Mouse (Mus musculus): ENCODE results near the gene Arl4a. TPM values are rescaled to one million over a fixed set of nuclear protein-coding genes. Genes with fewer than 3 reads are reported as not detected.

The Arl4a gene
- polyA plus RNA-seq, 1 experiment from 2014 or later = 74.1 TPM

- no peak for ATAC-seq
- H3K27me3 ChIP-seq (replicated peaks) = no peaks in the 10 kb centered on the region
- H3K4me2 ChIP-seq (replicated peaks) = no peak overlapping the region
- 91% methylated on average over 2 of the region's 2 CpGs for WGBS
- no peak overlapping the region for H3K27ac ChIP-seq
- no peaks in the 10 kb centered on the region for H3K36me3 ChIP-seq
- no peaks in the 10 kb centered on the region for H3K9me3 ChIP-seq
- H3K4me1 ChIP-seq (replicated peaks) = 0 out of 2 replicates have a peak, but pooled peaks cover 5% of the 10 kb centered on the region
- H3K9ac ChIP-seq = no peak overlapping the region
- no peak overlapping the region for H3K4me3 ChIP-seq (replicated peaks)
Measured at GRCm38 (mm10) chr12:39976426-39976825, 61.4 kb downstream of the Arl4a start.

GRCm38 (mm10) chr12:39975829-39976340 lies 61.9 kb downstream of the Arl4a start:
- H3K9ac ChIP-seq = no peak overlapping the region
- 53% methylated on average over 9 of the region's 9 CpGs for WGBS
- no peak overlapping the region for H3K4me3 ChIP-seq (replicated peaks)
- H3K4me1 ChIP-seq (replicated peaks) = 0 out of 2 replicates have a peak, but pooled peaks cover 5% of the 10 kb centered on the region
- no peak for ATAC-seq
- H3K27me3 ChIP-seq (replicated peaks) = no peaks in the 10 kb centered on the region
- H3K9me3 ChIP-seq = no peaks in the 10 kb centered on the region
- H3K4me2 ChIP-seq (replicated peaks) = no peak overlapping the region
- H3K27ac ChIP-seq = no peak overlapping the region
- H3K36me3 ChIP-seq = no peaks in the 10 kb centered on the region

- no peak overlapping the region for H3K9ac ChIP-seq
- 24% methylated on average over 4 of the region's 4 CpGs for WGBS
- peak overlapping the region; percentile 36; the same call in 1 of the 2 replicates for H3K27ac ChIP-seq
- H3K36me3 ChIP-seq = no peaks in the 10 kb centered on the region
- no peak overlapping the region for H3K4me3 ChIP-seq (replicated peaks)
- H3K4me1 ChIP-seq (replicated peaks) = 0 out of 2 replicates have a peak, but pooled peaks cover 5% of the 10 kb centered on the region
- no peaks in the 10 kb centered on the region for H3K9me3 ChIP-seq
- ATAC-seq = peak; percentile 89
- no peaks in the 10 kb centered on the region for H3K27me3 ChIP-seq (replicated peaks)
- no peak overlapping the region for H3K4me2 ChIP-seq (replicated peaks)
Measured at GRCm38 (mm10) chr12:39974977-39975583, 62.7 kb downstream of the Arl4a start.

- no peak overlapping the region for H3K27ac ChIP-seq
- no peak overlapping the region for H3K9ac ChIP-seq
- no peaks in the 10 kb centered on the region for H3K9me3 ChIP-seq
- WGBS = 91% methylated on average over 1 of the region's 1 CpGs
- no peaks in the 10 kb centered on the region for H3K27me3 ChIP-seq (replicated peaks)
- H3K4me3 ChIP-seq (replicated peaks) = no peak overlapping the region
- 0 out of 2 replicates have a peak, but pooled peaks cover 5% of the 10 kb centered on the region for H3K4me1 ChIP-seq (replicated peaks)
- no peaks in the 10 kb centered on the region for H3K36me3 ChIP-seq
- no peak overlapping the region for H3K4me2 ChIP-seq (replicated peaks)
- ATAC-seq = no peak
Measured at GRCm38 (mm10) chr12:39974273-39974672, 63.6 kb downstream of the Arl4a start.

GRCm38 (mm10) chr12:39969500-39969899 lies 68.3 kb downstream of the Arl4a start:
- H3K9ac ChIP-seq = no peak overlapping the region
- no peak overlapping the region for H3K27ac ChIP-seq
- no peak overlapping the region for H3K4me2 ChIP-seq (replicated peaks)
- H3K27me3 ChIP-seq (replicated peaks) = no peaks in the 10 kb centered on the region
- no peaks in the 10 kb centered on the region for H3K36me3 ChIP-seq
- no peak overlapping the region for H3K4me3 ChIP-seq (replicated peaks)
- no peaks in the 10 kb centered on the region for H3K9me3 ChIP-seq
- 0 out of 2 replicates have a peak, but pooled peaks cover 2% of the 10 kb centered on the region for H3K4me1 ChIP-seq (replicated peaks)
- no peak for ATAC-seq

DNA sequence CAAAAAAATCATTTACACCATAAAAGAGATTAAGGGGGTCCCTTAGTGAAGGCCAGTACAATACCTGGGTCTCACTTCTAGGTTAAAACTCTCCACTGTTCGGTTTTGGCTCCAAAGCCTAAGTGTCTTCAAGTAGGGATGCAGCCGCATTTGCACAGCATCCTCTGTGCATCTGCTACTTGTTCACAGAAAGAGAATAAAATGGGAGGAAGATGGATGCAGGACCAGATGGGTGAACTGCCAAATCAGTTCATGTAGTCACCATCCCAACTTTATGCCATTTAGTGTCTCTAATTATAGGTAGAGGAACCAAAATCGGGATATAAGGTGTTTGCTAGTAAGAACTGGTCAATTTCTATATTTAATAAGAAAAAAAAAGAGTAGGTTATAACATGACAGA lies 69.7 kb downstream of the Arl4a start:
- Histone ChIP-seq H3K9me3 (no peaks in the 10 kb centered on the region), H3K4me3 (replicated peaks) (no peak overlapping the region), H3K9ac (no peak overlapping the region), H3K27me3 (replicated peaks) (no peaks in the 10 kb centered on the region), H3K36me3 (no peaks in the 10 kb centered on the region), H3K27ac (no peak overlapping the region), H3K4me2 (replicated peaks) (no peak overlapping the region), H3K4me1 (replicated peaks) (no peaks in the 10 kb centered on the region)
- WGBS = 87% methylated on average over 3 of the region's 3 CpGs
- no peak for ATAC-seq

- H3K27ac ChIP-seq = no peak overlapping the region
- H3K9me3 ChIP-seq = no peaks in the 10 kb centered on the region
- no peak overlapping the region for H3K9ac ChIP-seq
- 90% methylated on average over 8 of the region's 8 CpGs for WGBS
- no peaks in the 10 kb centered on the region for H3K36me3 ChIP-seq
- H3K4me1 ChIP-seq (replicated peaks) = no peaks in the 10 kb centered on the region
- H3K27me3 ChIP-seq (replicated peaks) = no peaks in the 10 kb centered on the region
- no peak overlapping the region for H3K4me3 ChIP-seq (replicated peaks)
- no peak overlapping the region for H3K4me2 ChIP-seq (replicated peaks)
- ATAC-seq = no peak
Measured at GRCm38 (mm10) chr12:39959166-39959565, 78.7 kb downstream of the Arl4a start.

DNA sequence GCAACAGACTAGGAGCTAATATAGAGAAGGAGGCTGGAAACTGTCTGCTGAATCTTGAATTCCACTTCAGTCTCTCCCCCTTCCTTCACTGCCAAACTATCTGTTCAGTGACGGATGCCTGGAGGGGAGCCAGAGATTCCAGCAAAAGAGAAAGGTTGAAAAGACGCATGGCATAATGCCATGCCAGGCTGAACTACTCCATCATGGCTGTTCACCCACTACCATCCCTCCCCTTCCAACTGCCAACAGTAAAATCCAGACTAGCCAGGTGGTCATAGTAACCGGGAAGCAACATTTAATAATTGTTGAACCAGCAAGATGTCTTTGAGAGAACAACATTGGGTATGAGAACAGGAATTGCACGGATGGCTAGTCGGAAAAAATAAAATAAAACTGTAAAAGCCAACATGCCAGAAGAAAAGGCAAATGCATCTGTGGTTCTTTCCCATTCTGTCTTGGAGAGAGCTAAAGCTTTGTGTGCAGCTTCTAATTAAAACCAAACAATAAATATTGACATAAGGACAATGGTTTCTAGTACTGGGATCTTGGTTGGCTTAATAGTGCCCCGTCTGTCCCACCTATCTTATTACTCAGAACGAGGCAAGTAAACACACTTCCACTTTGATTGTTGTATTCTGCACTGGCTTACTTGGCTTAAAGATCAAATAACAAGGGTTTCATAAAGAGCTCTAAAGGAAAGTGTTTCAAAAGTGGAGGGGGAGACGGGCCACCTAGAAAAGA lies 79.7 kb downstream of the Arl4a start:
- H3K27me3 ChIP-seq (replicated peaks) = no peaks in the 10 kb centered on the region
- no peak for ATAC-seq
- H3K9ac ChIP-seq = no peak overlapping the region
- H3K36me3 ChIP-seq = no peaks in the 10 kb centered on the region
- 66% methylated on average over 8 of the region's 8 CpGs for WGBS
- H3K9me3 ChIP-seq = no peaks in the 10 kb centered on the region
- H3K4me3 ChIP-seq (replicated peaks) = no peak overlapping the region
- H3K27ac ChIP-seq = no peak overlapping the region
- H3K4me1 ChIP-seq (replicated peaks) = no peaks in the 10 kb centered on the region
- no peak overlapping the region for H3K4me2 ChIP-seq (replicated peaks)

- WGBS = 73% methylated on average over 15 of the region's 15 CpGs
- no peaks in the 10 kb centered on the region for H3K36me3 ChIP-seq
- ATAC-seq = no peak
- H3K27me3 ChIP-seq (replicated peaks) = no peaks in the 10 kb centered on the region
- no peaks in the 10 kb centered on the region for H3K9me3 ChIP-seq
- H3K27ac ChIP-seq = no peak overlapping the region
- no peaks in the 10 kb centered on the region for H3K4me1 ChIP-seq (replicated peaks)
- no peak overlapping the region for H3K4me3 ChIP-seq (replicated peaks)
- H3K9ac ChIP-seq = no peak overlapping the region
- H3K4me2 ChIP-seq (replicated peaks) = no peak overlapping the region
Measured at GRCm38 (mm10) chr12:39956396-39956795, 81.4 kb downstream of the Arl4a start.

Other genes starting within 250 kb of the Arl4a start
- gene Scin, start 96.2 kb upstream of the Arl4a start, polyA plus RNA-seq (2015; fragmentation: Nextera tagmentation; extraction: Ambion mirVana) = 43.7 and 46.1 TPM in 2 replicates
- gene Lsmem1, start 161.5 kb upstream of the Arl4a start, polyA plus RNA-seq (2015; fragmentation: Nextera tagmentation; extraction: Ambion mirVana) = not detected in 2 replicates
- 93.6 and 101 TPM in 2 replicates for gene Ifrd1, start 210.5 kb upstream of the Arl4a start, polyA plus RNA-seq (2015; fragmentation: Nextera tagmentation; extraction: Ambion mirVana)

Measured in intestine, embryonic 15.5 days (tissue).